Mouse (Mus musculus): Measurements from ENCODE around the gene Wipf1. TPM values are rescaled to one million over a fixed set of nuclear protein-coding genes. Genes with fewer than 3 reads are reported as not detected.

The Wipf1 gene
- total and polyA plus RNA-seq, 2 experiments from 2014 or later, result 1.8 to 2.4 TPM

GRCm38 (mm10) chr2:73443985-73444384 lies 85.5 kb downstream of the Wipf1 start:
- H3K4me1 ChIP-seq (ENCODE audit: insufficient read depth, low read length), result 0 out of 2 replicates have a peak, but pooled peaks cover 6% of the 10 kb centered on the region
- no peak overlapping the region for H3K4me3 ChIP-seq (ENCODE audit: low read depth, low read length)
- H3K9ac ChIP-seq (replicated peaks; ENCODE audit: low read length, poor library complexity, severe bottlenecking), result no peak overlapping the region
- ATAC-seq (ENCODE audit: low FRiP score) (no peak), DNase-seq (ENCODE audit: low spot score) (peak; percentile 51)
- WGBS, result 37% methylated on average over 10 of the region's 10 CpGs
- H3K4me2 ChIP-seq (ENCODE audit: low read depth, low read length, poor library complexity, severe bottlenecking), result no peak overlapping the region
- H3K36me3 ChIP-seq (ENCODE audit: insufficient read depth, low read length), result no peaks in the 10 kb centered on the region
- TF ChIP-seq CTCF (IDR thresholded peaks at IDR 0.05), result no peak
- no peaks in the 10 kb centered on the region for H3K27me3 ChIP-seq (ENCODE audit: insufficient read depth, low read length)
- no peaks in the 10 kb centered on the region for H3K9me3 ChIP-seq (ENCODE audit: low read length)
- no peak overlapping the region; the same call in 1 of the 2 replicates for H3K27ac ChIP-seq (ENCODE audit: low read depth, low read length)

GRCm38 (mm10) chr2:73442015-73442414 lies 87.5 kb downstream of the Wipf1 start:
- no peak for DNase-seq (ENCODE audit: low spot score)
- 78% methylated on average over 2 of the region's 2 CpGs for WGBS

GRCm38 (mm10) chr2:73440319-73440718 lies 89.2 kb downstream of the Wipf1 start:
- no peak overlapping the region for H3K4me2 ChIP-seq (ENCODE audit: low read depth, low read length, poor library complexity, severe bottlenecking)
- H3K4me3 ChIP-seq (ENCODE audit: low read depth, low read length), result no peak overlapping the region
- DNase-seq (ENCODE audit: low spot score), result no peak
- H3K9me3 ChIP-seq (ENCODE audit: low read length), result no peaks in the 10 kb centered on the region
- 0 out of 2 replicates have a peak, but pooled peaks cover 6% of the 10 kb centered on the region for H3K4me1 ChIP-seq (ENCODE audit: insufficient read depth, low read length)
- ATAC-seq (ENCODE audit: low FRiP score), result no peak
- TF ChIP-seq CTCF (IDR thresholded peaks at IDR 0.05), result no peak
- no peaks in the 10 kb centered on the region for H3K36me3 ChIP-seq (ENCODE audit: insufficient read depth, low read length)
- no peak overlapping the region for H3K9ac ChIP-seq (replicated peaks; ENCODE audit: low read length, poor library complexity, severe bottlenecking)
- WGBS, result 32% methylated on average over 2 of the region's 2 CpGs
- H3K27me3 ChIP-seq (ENCODE audit: insufficient read depth, low read length), result no peaks in the 10 kb centered on the region
- peak overlapping the region; percentile 26; the same call in 1 of the 2 replicates for H3K27ac ChIP-seq (ENCODE audit: low read depth, low read length)

More at GRCm38 (mm10) chr2:73442015-73442414, 87.5 kb downstream of the Wipf1 start:
- H3K9me3 ChIP-seq (ENCODE audit: low read length), result no peaks in the 10 kb centered on the region
- no peak overlapping the region for H3K27ac ChIP-seq (ENCODE audit: low read depth, low read length)
- 0 out of 2 replicates have a peak, but pooled peaks cover 6% of the 10 kb centered on the region for H3K4me1 ChIP-seq (ENCODE audit: insufficient read depth, low read length)
- peak; percentile 33 for TF ChIP-seq CTCF (IDR thresholded peaks at IDR 0.05)
- H3K4me2 ChIP-seq (ENCODE audit: low read depth, low read length, poor library complexity, severe bottlenecking), result no peak overlapping the region
- ATAC-seq (ENCODE audit: low FRiP score), result no peak
- H3K36me3 ChIP-seq (ENCODE audit: insufficient read depth, low read length), result no peaks in the 10 kb centered on the region
- no peaks in the 10 kb centered on the region for H3K27me3 ChIP-seq (ENCODE audit: insufficient read depth, low read length)
- no peak overlapping the region for H3K9ac ChIP-seq (replicated peaks; ENCODE audit: low read length, poor library complexity, severe bottlenecking)
- H3K4me3 ChIP-seq (ENCODE audit: low read depth, low read length), result no peak overlapping the region

GRCm38 (mm10) chr2:73436976-73437375 lies 92.6 kb downstream of the Wipf1 start:
- H3K4me3 ChIP-seq (ENCODE audit: low read depth, low read length), result no peak overlapping the region
- 50% methylated on average over 17 of the region's 18 CpGs for WGBS
- DNase-seq (ENCODE audit: low spot score), result no peak
- no peak for ATAC-seq (ENCODE audit: low FRiP score)
- H3K9me3 ChIP-seq (ENCODE audit: low read length), result no peaks in the 10 kb centered on the region
- H3K27ac ChIP-seq (ENCODE audit: low read depth, low read length), result no peak overlapping the region
- no peak overlapping the region for H3K9ac ChIP-seq (replicated peaks; ENCODE audit: low read length, poor library complexity, severe bottlenecking)
- H3K36me3 ChIP-seq (ENCODE audit: insufficient read depth, low read length), result no peaks in the 10 kb centered on the region
- no peak for TF ChIP-seq CTCF (IDR thresholded peaks at IDR 0.05)
- H3K4me2 ChIP-seq (ENCODE audit: low read depth, low read length, poor library complexity, severe bottlenecking), result no peak overlapping the region
- H3K27me3 ChIP-seq (ENCODE audit: insufficient read depth, low read length), result no peaks in the 10 kb centered on the region
- 0 out of 2 replicates have a peak, but pooled peaks cover 6% of the 10 kb centered on the region for H3K4me1 ChIP-seq (ENCODE audit: insufficient read depth, low read length)

GRCm38 (mm10) chr2:73435847-73436246 lies 93.7 kb downstream of the Wipf1 start:
- no peak for ATAC-seq (ENCODE audit: low FRiP score)
- Histone ChIP-seq H3K36me3 (ENCODE audit: insufficient read depth, low read length) (no peaks in the 10 kb centered on the region), H3K27ac (ENCODE audit: low read depth, low read length) (no peak overlapping the region), H3K4me2 (ENCODE audit: low read depth, low read length, poor library complexity, severe bottlenecking) (no peak overlapping the region), H3K27me3 (ENCODE audit: insufficient read depth, low read length) (no peaks in the 10 kb centered on the region), H3K9ac (replicated peaks; ENCODE audit: low read length, poor library complexity, severe bottlenecking) (no peak overlapping the region), H3K4me1 (ENCODE audit: insufficient read depth, low read length) (0 out of 2 replicates have a peak, but pooled peaks cover 6% of the 10 kb centered on the region), H3K4me3 (ENCODE audit: low read depth, low read length) (no peak overlapping the region), H3K9me3 (ENCODE audit: low read length) (no peaks in the 10 kb centered on the region)
- 98% methylated on average over 2 of the region's 2 CpGs for WGBS
- no peak for DNase-seq (ENCODE audit: low spot score)
- TF ChIP-seq CTCF (IDR thresholded peaks at IDR 0.05), result no peak

GRCm38 (mm10) chr2:73431959-73432396 lies 97.6 kb downstream of the Wipf1 start:
- 17% methylated on average over 14 of the region's 14 CpGs for WGBS
- H3K27me3 ChIP-seq (ENCODE audit: insufficient read depth, low read length), result no peaks in the 10 kb centered on the region
- TF ChIP-seq CTCF (IDR thresholded peaks at IDR 0.05), result no peak
- no peaks in the 10 kb centered on the region for H3K36me3 ChIP-seq (ENCODE audit: insufficient read depth, low read length)
- no peaks in the 10 kb centered on the region for H3K9me3 ChIP-seq (ENCODE audit: low read length)
- DNase-seq (ENCODE audit: low spot score) (peak; percentile 41), ATAC-seq (ENCODE audit: low FRiP score) (peak; percentile 45)
- peak overlapping the region; percentile 11 for H3K4me3 ChIP-seq (ENCODE audit: low read depth, low read length)
- no peak overlapping the region; the same call in 1 of the 2 replicates for H3K27ac ChIP-seq (ENCODE audit: low read depth, low read length)
- H3K4me1 ChIP-seq (ENCODE audit: insufficient read depth, low read length), result no peaks in the 10 kb centered on the region
- H3K4me2 ChIP-seq (ENCODE audit: low read depth, low read length, poor library complexity, severe bottlenecking), result peak overlapping the region; percentile 42
- no peak overlapping the region; the same call in 1 of the 2 replicates for H3K9ac ChIP-seq (replicated peaks; ENCODE audit: low read length, poor library complexity, severe bottlenecking)
